Mouse (Mus musculus): ENCODE results near the gene Mga.

DNA sequence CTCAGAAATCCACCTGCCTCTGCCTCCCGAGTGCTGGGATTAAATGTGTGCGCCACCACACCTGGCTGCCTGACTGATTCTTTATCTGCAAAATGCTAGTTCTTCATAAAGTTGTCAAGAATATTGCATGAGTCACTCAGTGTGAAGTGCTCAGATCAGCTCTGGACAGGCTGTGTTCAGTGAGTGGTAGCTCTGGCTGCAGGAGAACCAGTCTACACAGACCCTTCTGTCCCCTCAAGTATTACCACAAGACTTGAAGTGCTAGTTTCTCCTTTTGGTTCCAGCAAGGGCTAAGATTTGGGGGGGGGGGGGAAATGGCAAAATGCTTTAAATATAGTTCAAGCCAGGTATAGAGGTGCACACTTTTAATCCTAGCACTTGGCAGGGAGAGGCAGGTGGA is 90.4 kb downstream of the Mga start:
- no peak for TF ChIP-seq CTCF (conservative IDR thresholded peaks at IDR 0.05; ENCODE audit: low read length)
- no peak for TF ChIP-seq POU5F1 (IDR thresholded peaks at IDR 0.05; ENCODE audit: borderline replicate concordance, low read length)

Measured in E14TG2a.4 (cell line).